Mouse (Mus musculus) mammary gland, adult 2 months (tissue): Measurements from ENCODE around the gene Mreg. TPM values are rescaled to one million over a fixed set of nuclear protein-coding genes. Genes with fewer than 3 reads are reported as not detected.

Experiments used
- polyA plus RNA-seq: library from polyadenylated mRNA; depleted of rRNA; stranded (reverse); fragments of >200 nt; gene quantifications from 2 replicates; pipeline ENCODE4 v1.2.3, GENCODE M21; 2012; ENCODE audit warnings: low replicate concordance; rRNA removed

Gene Mreg
- polyA plus RNA-seq = 5.2 and 8.8 TPM in 2 replicates

GRCm38 (mm10) chr1:72211701-72212699, at the start of gene Mreg:
Mreg (minus strand) TSS chr1:72212307.

Other genes starting within 250 kb of the Mreg start
- gene Pecr, start 72.0 kb upstream of the Mreg start, polyA plus RNA-seq = 7.6 and 14.7 TPM in 2 replicates
- 0.04 TPM in 1 of 2 replicates, not detected in the other for gene Tmem169, start 72.1 kb upstream of the Mreg start, polyA plus RNA-seq
- 1.5 and 3.6 TPM in 2 replicates for gene Xrcc5, start 95.1 kb upstream of the Mreg start, polyA plus RNA-seq